Mouse (Mus musculus): ENCODE results near the gene Gm9495. TPM values are rescaled to one million over a fixed set of nuclear protein-coding genes. Genes with fewer than 3 reads are reported as not detected.
A peak's percentile ranks its signal among the peaks of the same experiment; 100 is the strongest.

The Gm9495 gene
- polyA plus RNA-seq, 1 experiment from 2014 or later, result not detected

GRCm38 (mm10) chr8:69395050-69395789 is 58.1 kb downstream of the Gm9495 start:
- Histone ChIP-seq H3K4me2 (replicated peaks; ENCODE audit: low read depth, low read length) (peak overlapping the region; percentile 50), H3K27ac (ENCODE audit: low read length) (peak overlapping the region; percentile 93), H3K27me3 (ENCODE audit: control insufficient read depth, insufficient read depth, low read length) (no peaks in the 10 kb centered on the region), H3K36me3 (ENCODE audit: control insufficient read depth, insufficient read depth, low read length) (no peaks in the 10 kb centered on the region), H3K9ac (replicated peaks; ENCODE audit: low read depth, low read length) (peak overlapping the region; percentile 72), H3K4me3 (ENCODE audit: low read depth, low read length) (peak overlapping the region; percentile 64), H3K9me3 (ENCODE audit: control insufficient read depth, low read depth, low read length) (peaks cover 3% of the 10 kb centered on the region; the same call in 1 of the 2 replicates), H3K4me1 (ENCODE audit: control insufficient read depth, insufficient read depth, low read length) (peaks cover 3% of the 10 kb centered on the region; the same call in 1 of the 2 replicates)
- 1% methylated on average over 26 of the region's 26 CpGs for WGBS
- ATAC-seq (ENCODE audit: insufficient number of reproducible peaks, insufficient read depth, low FRiP score, low read depth), result peak; percentile 96

- Histone ChIP-seq H3K9me3 (ENCODE audit: control insufficient read depth, low read depth, low read length) (peaks cover 34% of the 10 kb centered on the region), H3K4me3 (ENCODE audit: low read depth, low read length) (no peak overlapping the region), H3K4me2 (replicated peaks; ENCODE audit: low read depth, low read length) (no peak overlapping the region), H3K9ac (replicated peaks; ENCODE audit: low read depth, low read length) (no peak overlapping the region), H3K36me3 (ENCODE audit: control insufficient read depth, insufficient read depth, low read length) (peaks cover 5% of the 10 kb centered on the region), H3K27ac (ENCODE audit: low read length) (no peak overlapping the region), H3K27me3 (ENCODE audit: control insufficient read depth, insufficient read depth, low read length) (no peaks in the 10 kb centered on the region), H3K4me1 (ENCODE audit: control insufficient read depth, insufficient read depth, low read length) (no peaks in the 10 kb centered on the region)
- 97% methylated on average over 6 of the region's 6 CpGs for WGBS
- no peak for ATAC-seq (ENCODE audit: insufficient number of reproducible peaks, insufficient read depth, low FRiP score, low read depth)
Measured at GRCm38 (mm10) chr8:69384361-69384760, 69.0 kb downstream of the Gm9495 start.

Other genes with a start within 250 kb of the Gm9495 start
- gene Zfp930, start 244.5 kb downstream of the Gm9495 start, polyA plus RNA-seq (2014; fragmentation: Nextera tagmentation; extraction: Ambion mirVana), result 19.0 and 21.2 TPM in 2 replicates
- gene D130040H23Rik, start 182.5 kb downstream of the Gm9495 start, polyA plus RNA-seq (2014; fragmentation: Nextera tagmentation; extraction: Ambion mirVana), result 7.6 and 9.3 TPM in 2 replicates
- gene Gm7697, start 69.4 kb upstream of the Gm9495 start, polyA plus RNA-seq (2014; fragmentation: Nextera tagmentation; extraction: Ambion mirVana), result not detected in 2 replicates
- gene Zfp868, start 172.0 kb upstream of the Gm9495 start, polyA plus RNA-seq (2014; fragmentation: Nextera tagmentation; extraction: Ambion mirVana), result 26.2 and 26.5 TPM in 2 replicates
- gene Zfp964, start 200.9 kb upstream of the Gm9495 start, polyA plus RNA-seq (2014; fragmentation: Nextera tagmentation; extraction: Ambion mirVana), result 2.3 and 3.0 TPM in 2 replicates